In genomic region chr7:49426060-49426459, GRCm38 (mm10) we compare ENCODE assay signal across 8 mouse cellular contexts.
DNase-seq lines count a peak whose midpoint lies in the region; ATAC-seq and TF ChIP-seq lines count a peak whose summit lies in the region.

No protein-coding gene starts in this region.

- no peak overlapping the region for H3K27ac ChIP-seq in heart, postnatal 0 days (ENCODE audit: low read depth)
- no peak overlapping the region for H3K27ac ChIP-seq in hindbrain, embryonic 14.5 days
- H3K27ac ChIP-seq in midbrain, embryonic 15.5 days = no peak overlapping the region

- no peaks in the 10 kb centered on the region for H3K9me3 ChIP-seq in heart, postnatal 0 days (replicated peaks; ENCODE audit: control insufficient read depth, low read length)
- H3K9me3 ChIP-seq in hindbrain, embryonic 14.5 days (ENCODE audit: control insufficient read depth, low read length) = no peaks in the 10 kb centered on the region
- H3K9me3 ChIP-seq in midbrain, embryonic 15.5 days = no peaks in the 10 kb centered on the region

- no peak overlapping the region for H3K4me3 ChIP-seq in heart, postnatal 0 days (ENCODE audit: low read depth, low read length)
- H3K4me3 ChIP-seq in hindbrain, embryonic 14.5 days (replicated peaks; ENCODE audit: low read length) = no peak overlapping the region
- H3K4me3 ChIP-seq in midbrain, embryonic 15.5 days = no peak overlapping the region

- intact Hi-C loops in heart, postnatal 25 days (cut with DNase I) = loop anchor here (2.0 to 5.0 kb wide), 2 partner anchors 154 to 293 kb away; no protein-coding TSS in a partner anchor

- no peak for DNase-seq in heart, postnatal 0 days (ENCODE audit: low spot score)
- no peak for DNase-seq in heart, postnatal 25 days (ENCODE audit: low spot score)
- DNase-seq in testis, postnatal 10 days (ENCODE audit: low spot score) = peak; percentile 79
- no peak for DNase-seq in testis, postnatal 14 days (ENCODE audit: low spot score)
- peak; percentile 56 to 66 for DNase-seq in cerebellum, postnatal 36 days
- peak; percentile 80 for DNase-seq in hindbrain, embryonic 14.5 days (ENCODE audit: low spot score)
- no peak for DNase-seq in frontal cortex, postnatal 10 days (ENCODE audit: low spot score in 2 of 2)

- 33% methylated on average over 4 of the region's 4 CpGs for WGBS in heart, postnatal 0 days
- WGBS in hindbrain, embryonic 14.5 days = 47% methylated on average over 4 of the region's 4 CpGs
- 48% methylated on average over 4 of the region's 4 CpGs for WGBS in midbrain, embryonic 15.5 days

- H3K4me1 ChIP-seq in heart, postnatal 0 days (ENCODE audit: control insufficient read depth, insufficient read depth) = no peaks in the 10 kb centered on the region
- H3K4me1 ChIP-seq in hindbrain, embryonic 14.5 days (replicated peaks; ENCODE audit: control insufficient read depth, insufficient read depth, low read length) = no peaks in the 10 kb centered on the region
- H3K4me1 ChIP-seq in midbrain, embryonic 15.5 days = peaks cover 10% of the 10 kb centered on the region

- TF ChIP-seq CTCF in heart, postnatal 0 days (IDR thresholded peaks at IDR 0.05; ENCODE audit: low read depth) = peak; percentile 71

- no peaks in the 10 kb centered on the region for H3K27me3 ChIP-seq in heart, postnatal 0 days (ENCODE audit: control insufficient read depth, insufficient read depth, low read length)
- H3K27me3 ChIP-seq in hindbrain, embryonic 14.5 days (ENCODE audit: control insufficient read depth, insufficient read depth, low read length) = no peaks in the 10 kb centered on the region
- H3K27me3 ChIP-seq in midbrain, embryonic 15.5 days (replicated peaks) = no peaks in the 10 kb centered on the region

- peaks cover 16% of the 10 kb centered on the region; the same call in 1 of the 2 replicates for H3K36me3 ChIP-seq in heart, postnatal 0 days (replicated peaks; ENCODE audit: control insufficient read depth, insufficient read depth, low read length)
- H3K36me3 ChIP-seq in hindbrain, embryonic 14.5 days (replicated peaks; ENCODE audit: control insufficient read depth, insufficient read depth) = 0 out of 2 replicates have a peak, but pooled peaks cover 4% of the 10 kb centered on the region
- no peaks in the 10 kb centered on the region for H3K36me3 ChIP-seq in midbrain, embryonic 15.5 days (replicated peaks)

- no peak for ATAC-seq in heart, postnatal 0 days (ENCODE audit: insufficient read depth, low read depth)
- no peak for ATAC-seq in hindbrain, embryonic 14.5 days (ENCODE audit: low FRiP score)
- ATAC-seq in midbrain, embryonic 15.5 days (replicated peaks) = 0 out of 2 replicates have a peak, but pooled peaks have one; percentile 2

- H3K9ac ChIP-seq in heart, postnatal 0 days (replicated peaks; ENCODE audit: low read depth, low read length) = no peak overlapping the region
- H3K9ac ChIP-seq in hindbrain, embryonic 14.5 days = no peak overlapping the region
- no peak overlapping the region for H3K9ac ChIP-seq in midbrain, embryonic 15.5 days

- H3K4me2 ChIP-seq in heart, postnatal 0 days (ENCODE audit: low read depth, low read length) = no peak overlapping the region
- no peak overlapping the region for H3K4me2 ChIP-seq in hindbrain, embryonic 14.5 days (replicated peaks)
- no peak overlapping the region for H3K4me2 ChIP-seq in midbrain, embryonic 15.5 days

- TF ChIP-seq EP300 in heart, postnatal 0 days (IDR thresholded peaks at IDR 0.05; ENCODE audit: low read depth) = no peak

Comparison
In these comparisons a context has a peak if more than half of its experiments do, and no peak if none do; other contexts are left out.
1. DNase-seq: peak in testis, postnatal 10 days (single experiment), cerebellum, postnatal 36 days (2 of 2) and hindbrain, embryonic 14.5 days (single experiment); none in heart, postnatal 0 days (single experiment), heart, postnatal 25 days (single experiment), testis, postnatal 14 days (single experiment) and frontal cortex, postnatal 10 days (0 of 2).